Mouse (Mus musculus): ENCODE measurements around the gene Fer1l4.
A peak's percentile ranks its signal among the peaks of the same experiment; 100 is the strongest.

Gene Fer1l4

GRCm38 (mm10) chr2:156052816-156053215 lies at the start of gene Fer1l4:
Gene Fer1l4 (minus strand): TSS chr2:156052947.
- DNase-seq (ENCODE audit: low spot score) = no peak

DNA sequence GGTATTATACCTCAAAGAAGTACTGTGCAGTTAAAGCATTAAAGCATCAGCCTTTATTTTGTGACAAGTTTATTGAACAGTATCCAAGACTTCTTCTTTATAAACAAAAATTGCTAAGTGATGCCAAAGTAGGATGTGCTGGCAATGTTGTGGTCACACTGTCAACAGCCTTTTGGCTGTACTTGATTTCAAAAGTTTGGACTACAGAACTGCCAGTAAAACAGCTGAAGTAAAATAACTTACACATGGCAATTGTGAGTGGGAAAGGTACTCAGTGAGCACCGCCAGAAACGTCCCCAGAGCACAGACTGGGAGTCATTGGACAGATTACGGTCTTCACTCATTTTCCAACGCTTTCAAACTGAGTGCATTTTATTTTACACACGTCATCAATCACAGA lies 39.2 kb upstream of the Fer1l4 start:
- DNase-seq (ENCODE audit: low spot score) = peak; percentile 21

DNA sequence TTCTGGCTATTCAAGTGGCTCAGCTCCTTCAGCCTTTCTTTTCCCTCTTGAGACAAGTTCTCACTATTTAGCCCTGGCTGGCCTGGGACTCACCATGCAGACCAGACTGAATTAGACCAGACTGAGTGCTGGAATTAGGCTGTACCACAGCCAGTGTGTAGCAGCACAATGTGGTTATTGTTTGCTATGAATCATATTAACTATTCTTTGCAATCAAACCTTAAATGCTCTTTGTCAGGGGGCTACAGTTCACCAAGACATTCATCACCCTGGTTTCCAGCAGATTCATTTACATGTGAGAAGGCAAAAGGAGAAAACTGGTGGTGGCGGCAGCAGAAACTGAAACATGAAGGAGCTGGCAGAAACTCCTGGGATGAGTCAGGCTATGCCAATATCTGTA lies 37.1 kb upstream of the Fer1l4 start:
- DNase-seq (ENCODE audit: low spot score) = no peak

DNA sequence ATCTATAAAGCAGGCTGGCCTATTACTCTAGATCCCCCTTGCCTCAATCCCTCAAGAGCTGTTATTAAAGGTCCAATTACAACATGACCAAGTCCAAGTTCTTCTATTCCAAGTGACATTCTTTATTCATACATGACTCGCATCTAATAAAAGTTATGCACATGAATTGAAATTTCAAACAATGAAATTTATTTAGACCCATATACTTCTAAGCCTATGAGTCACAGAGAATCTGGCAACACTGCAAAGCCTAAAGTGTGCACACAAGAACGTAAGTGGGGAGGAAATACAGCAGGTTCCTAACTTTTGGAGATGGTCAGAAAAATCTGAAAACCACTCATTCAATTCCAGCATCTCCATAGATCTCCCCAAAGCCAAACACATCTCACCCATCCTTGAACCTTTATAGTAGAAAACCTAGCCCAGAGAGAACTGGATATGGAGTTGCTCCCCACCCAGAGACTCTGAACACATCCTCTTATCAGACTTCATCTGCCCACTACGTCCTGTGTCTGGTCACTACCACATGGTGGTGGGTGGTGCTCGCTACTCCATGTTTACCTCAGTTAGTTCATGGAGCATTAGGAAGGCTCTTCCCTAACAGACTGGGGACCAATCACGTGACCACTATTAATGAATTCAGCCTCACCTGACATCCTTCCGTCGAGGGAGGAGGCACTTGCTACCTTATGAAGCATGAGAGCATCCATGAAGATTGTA lies 34.8 kb upstream of the Fer1l4 start:
- DNase-seq (ENCODE audit: low spot score) = no peak

GRCm38 (mm10) chr2:156084541-156084940 lies 31.8 kb upstream of the Fer1l4 start:
- DNase-seq (ENCODE audit: low spot score) = no peak

GRCm38 (mm10) chr2:156080391-156080790 lies 27.6 kb upstream of the Fer1l4 start:
- DNase-seq (ENCODE audit: low spot score) = no peak

DNA sequence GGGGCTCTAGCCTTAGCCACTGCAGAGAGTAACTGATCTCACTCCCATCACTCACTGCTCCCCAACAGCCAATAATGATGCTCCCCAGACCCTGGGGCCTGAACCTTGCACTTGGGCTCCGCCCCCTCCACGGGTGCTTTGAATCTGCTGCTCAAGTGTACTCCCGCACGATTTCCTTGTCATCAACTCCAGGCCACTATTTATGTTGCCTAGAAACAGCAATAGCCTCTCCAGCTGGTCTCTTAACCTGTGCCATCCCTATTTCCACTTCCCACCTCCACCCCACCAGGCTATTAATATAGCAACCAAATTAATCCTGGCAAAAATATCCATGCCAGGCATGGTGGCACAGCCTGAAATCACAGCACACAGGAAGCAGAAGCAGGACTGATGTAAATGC lies 26.9 kb upstream of the Fer1l4 start:
- no peak for DNase-seq (ENCODE audit: low spot score)

DNA sequence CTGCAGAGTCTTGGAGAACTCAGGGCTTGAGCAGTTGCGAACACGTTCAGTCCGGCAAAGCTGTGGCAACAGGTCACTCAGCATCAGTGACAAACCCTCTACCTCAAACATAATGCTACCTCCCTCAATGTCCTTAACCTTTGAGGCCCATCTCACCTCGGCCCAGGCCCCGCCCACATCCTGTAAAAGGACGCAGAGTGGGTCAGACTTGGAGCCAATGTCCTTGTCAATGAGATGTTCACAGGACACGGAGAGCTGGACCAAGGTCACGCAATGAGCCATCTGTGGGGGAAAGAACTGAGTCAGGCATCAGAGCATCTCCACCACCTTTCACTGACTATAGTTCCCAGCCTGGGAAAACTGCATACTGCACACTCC lies 26.4 kb upstream of the Fer1l4 start:
- no peak for DNase-seq (ENCODE audit: low spot score)

GRCm38 (mm10) chr2:156078421-156079182 lies 25.9 kb upstream of the Fer1l4 start:
- no peak for DNase-seq (ENCODE audit: low spot score)

GRCm38 (mm10) chr2:156077461-156077860 lies 24.7 kb upstream of the Fer1l4 start:
- no peak for DNase-seq (ENCODE audit: low spot score)

DNA sequence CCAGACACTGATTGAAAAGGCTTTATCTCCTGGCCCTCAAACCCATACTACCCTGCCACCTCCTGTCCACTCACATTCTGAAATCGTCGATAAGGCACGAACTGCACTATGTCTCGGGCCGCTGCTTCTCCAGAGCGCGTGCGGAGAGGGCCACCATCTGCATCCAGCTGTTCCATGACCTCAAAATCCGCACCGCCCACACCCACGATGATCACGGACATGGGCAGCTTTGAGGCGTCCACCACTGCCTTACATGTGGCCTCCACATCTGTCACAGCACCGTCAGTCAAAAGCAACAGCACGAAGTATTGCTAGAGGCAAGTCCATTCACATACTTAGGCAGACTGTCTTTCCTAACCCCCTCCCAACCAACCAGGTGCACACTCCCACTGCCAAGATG lies 21.0 kb upstream of the Fer1l4 start:
- no peak for DNase-seq (ENCODE audit: low spot score)

DNA sequence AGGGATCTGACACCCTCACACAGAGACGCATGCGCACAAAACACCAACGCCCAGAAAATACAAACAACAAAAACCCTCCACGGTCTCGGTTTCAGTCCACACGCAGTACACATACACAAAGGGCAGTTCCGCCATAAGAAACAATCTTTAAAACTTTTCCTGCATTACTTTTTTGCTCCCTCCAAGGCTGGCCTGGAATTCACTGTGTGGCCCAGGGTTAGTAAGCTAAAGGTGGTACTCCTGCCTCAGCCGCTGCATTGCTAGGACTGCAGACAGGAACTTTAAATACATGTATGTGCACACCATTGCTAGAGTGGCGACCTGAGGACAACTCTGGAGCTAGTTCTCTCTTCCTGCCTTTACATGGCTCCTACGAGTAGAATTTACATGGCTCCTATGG lies 18.5 kb upstream of the Fer1l4 start:
- no peak for DNase-seq (ENCODE audit: low spot score)

DNA sequence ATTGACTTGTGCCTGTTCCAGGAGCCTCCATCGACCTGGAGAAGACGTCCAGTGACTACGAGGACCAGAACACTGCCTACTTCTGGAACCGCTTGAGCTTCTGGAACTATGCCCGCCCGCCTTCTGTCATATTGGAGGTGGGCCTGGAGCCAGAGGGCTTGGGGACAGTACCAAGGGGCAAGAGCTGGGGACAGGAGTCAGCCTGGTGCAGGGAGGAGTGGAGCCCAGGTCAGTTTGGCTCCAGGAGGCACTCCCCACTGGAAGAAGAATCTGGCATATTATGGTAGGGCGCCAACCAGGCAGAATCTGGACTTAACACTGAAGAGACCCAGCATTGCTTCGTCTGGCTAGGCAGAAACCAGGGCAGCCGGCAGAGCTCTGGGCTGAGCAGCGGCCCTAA lies 15.2 kb upstream of the Fer1l4 start:
- no peak for DNase-seq (ENCODE audit: low spot score)

GRCm38 (mm10) chr2:156066126-156066525 lies 13.4 kb upstream of the Fer1l4 start:
- no peak for DNase-seq (ENCODE audit: low spot score)

- peak; percentile 66 for DNase-seq (ENCODE audit: low spot score)
These were observed 12.6 kb upstream of the Fer1l4 start, which contains the start of gene Spag4 for GRCm38 (mm10) chr2:156065099-156066041. Gene Spag4 (plus strand): TSS chr2:156065175.

DNA sequence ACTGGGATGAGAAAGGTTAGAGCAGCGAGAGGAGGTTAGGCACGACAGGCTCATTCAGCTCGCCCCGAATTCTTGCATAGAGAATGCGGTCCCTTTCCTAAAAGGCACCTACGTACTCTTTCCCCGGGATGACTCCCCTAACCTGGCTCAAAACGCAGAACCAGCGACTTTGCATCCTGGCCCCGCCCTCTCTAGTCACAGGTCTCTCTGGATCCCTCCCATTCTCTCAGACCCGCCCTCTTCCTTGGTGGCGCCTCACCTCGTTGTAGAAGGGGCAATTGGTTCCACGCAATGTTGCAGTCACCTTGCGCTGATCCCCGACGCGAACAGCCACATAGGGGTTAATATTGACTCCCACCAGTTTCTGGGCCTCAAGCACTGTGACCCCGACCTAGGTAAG lies 4.8 kb downstream of the Fer1l4 start:
- peak; percentile 18 for DNase-seq (ENCODE audit: low spot score)

- DNase-seq (ENCODE audit: low spot score) = no peak
These were observed 9.8 kb downstream of the Fer1l4 start for GRCm38 (mm10) chr2:156042903-156043302.

- DNase-seq (ENCODE audit: low spot score) = no peak
These were observed 13.4 kb downstream of the Fer1l4 start for GRCm38 (mm10) chr2:156039390-156039789.

DNA sequence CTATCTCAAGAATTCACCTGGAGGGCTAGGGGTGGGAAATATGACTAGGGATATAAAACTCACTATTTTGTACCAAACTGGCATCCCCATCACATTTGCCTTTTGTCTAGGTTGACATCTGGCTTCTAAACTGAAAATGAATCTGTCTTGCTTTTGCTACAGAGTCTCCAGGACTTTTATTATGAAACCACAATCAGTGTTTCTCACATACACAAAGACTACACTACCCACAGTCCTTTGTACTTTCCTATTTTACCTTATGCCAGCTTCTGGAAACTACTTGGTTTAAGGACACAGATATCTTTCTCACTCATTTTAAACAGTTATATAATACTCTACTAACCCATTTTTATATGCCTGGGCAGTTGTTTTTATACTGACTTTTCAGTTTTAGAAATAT lies 27.3 kb downstream of the Fer1l4 start:
- no peak for DNase-seq (ENCODE audit: low spot score)

DNA sequence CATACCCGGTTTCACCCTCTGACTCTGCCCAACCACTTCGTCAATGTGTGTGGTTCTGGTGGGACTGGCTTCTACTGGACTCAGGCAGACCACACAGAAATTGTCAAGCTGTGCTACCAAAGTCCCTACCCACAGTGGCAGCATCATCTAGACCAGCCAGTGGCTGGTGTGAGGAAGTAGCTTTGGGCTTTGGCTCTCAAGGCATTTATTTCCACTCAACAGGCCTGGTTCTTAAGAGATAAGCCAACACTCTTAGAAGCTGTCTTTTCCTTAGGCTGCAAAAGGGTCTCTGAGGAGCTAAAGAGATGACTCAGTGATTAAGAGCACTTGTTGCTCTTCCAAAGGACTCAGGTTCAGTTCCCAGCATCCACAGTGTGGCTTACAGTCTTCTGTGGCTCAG lies 31.0 kb downstream of the Fer1l4 start:
- DNase-seq (ENCODE audit: low spot score) = no peak

DNA sequence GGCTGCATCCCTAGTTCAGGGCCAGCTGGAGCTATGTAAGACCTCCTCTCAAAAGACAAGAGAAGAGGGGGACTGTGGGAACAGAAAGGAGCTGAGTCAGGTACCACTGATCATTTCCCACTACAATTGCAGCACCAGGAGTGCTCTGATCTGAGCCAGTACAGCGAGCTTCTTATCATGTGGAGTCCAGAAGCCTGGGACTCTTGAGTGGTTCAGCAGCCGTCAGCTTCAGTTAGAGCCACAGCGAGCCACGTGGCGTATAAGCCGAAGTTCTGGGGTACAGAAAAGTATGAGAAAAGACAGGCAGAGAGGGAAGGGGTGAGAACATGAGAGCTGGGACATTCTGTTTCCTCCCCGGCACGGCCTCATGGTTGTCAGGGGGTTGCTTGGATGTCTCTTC lies 31.5 kb downstream of the Fer1l4 start:
- DNase-seq (ENCODE audit: low spot score) = no peak

DNA sequence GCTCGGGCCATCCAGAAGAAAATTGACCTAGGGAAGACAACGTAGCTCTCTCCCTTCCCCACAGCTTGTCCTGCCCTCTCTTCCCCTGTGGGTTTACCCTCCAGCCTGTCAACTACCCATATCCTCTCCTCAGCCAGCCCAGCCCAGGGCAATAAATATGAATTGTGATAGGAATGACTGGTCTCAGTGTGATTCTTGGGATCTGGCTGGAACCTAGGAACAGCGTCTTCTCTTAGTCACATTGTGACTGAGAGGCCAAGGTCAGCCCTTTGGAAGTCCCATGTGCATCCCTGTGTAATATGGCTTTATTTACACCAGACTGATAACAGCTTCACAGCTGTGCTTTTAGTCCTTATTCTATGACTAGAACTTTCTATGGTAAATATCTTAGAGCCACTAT lies 34.6 kb downstream of the Fer1l4 start:
- no peak for DNase-seq (ENCODE audit: low spot score)

Data from lung, postnatal 25 days (tissue).